Mouse (Mus musculus) thymus, adult 2 months (tissue): ENCODE measurements around the gene Pold3. TPM values are rescaled to one million over a fixed set of nuclear protein-coding genes. Genes with fewer than 3 reads are reported as not detected.

ENCODE experiments used
- DNase-seq: peaks from one replicate; pipeline ENCODE4 v3.0.0; 2021
- H3K27ac ChIP-seq: fragments of 200-500 bp; 2 replicates; pipeline ENCODE4 v1.5.1; 2012; ENCODE audit warnings: low read length, control low read depth; ENCODE audit not compliant: control insufficient read depth, insufficient read depth
- H3K27me3 ChIP-seq: fragments of 200-500 bp; 2 replicates; pipeline ENCODE4 v1.6.1; 2012; ENCODE audit warnings: mild to moderate bottlenecking, low read length, moderate library complexity, mixed read lengths; ENCODE audit not compliant: control insufficient read depth, insufficient read depth
- H3K36me3 ChIP-seq: fragments of 200-500 bp; 2 replicates; pipeline ENCODE4 v1.6.1; 2012; ENCODE audit warnings: mild to moderate bottlenecking, low read length, moderate library complexity; ENCODE audit not compliant: control insufficient read depth, insufficient read depth
- H3K4me1 ChIP-seq: fragments of 200-500 bp; replicated peaks from 2 replicates; pipeline ENCODE4 v1.6.1; 2012; ENCODE audit warnings: low read length; ENCODE audit not compliant: control insufficient read depth, insufficient read depth
- H3K4me3 ChIP-seq: fragments of 200-500 bp; 2 replicates; pipeline ENCODE4 v1.5.1; 2012; ENCODE audit warnings: mild to moderate bottlenecking, low read length, control low read depth, moderate library complexity; ENCODE audit not compliant: control insufficient read depth, insufficient read depth
- CTCF ChIP-seq: fragments of 200-500 bp; IDR thresholded peaks from 2 replicates; pipeline ENCODE4 v1.5.1; 2012; ENCODE audit warnings: mild to moderate bottlenecking, control low read depth, low read length, moderate library complexity, borderline replicate concordance; ENCODE audit not compliant: control insufficient read depth, poor library complexity, insufficient read depth; ENCODE audit errors: extremely low read depth
- POLR2A ChIP-seq: fragments of 200-500 bp; IDR thresholded peaks from 2 replicates; pipeline ENCODE4 v1.6.1; 2012; ENCODE audit warnings: mild to moderate bottlenecking, low read length, control low read depth, moderate library complexity; ENCODE audit not compliant: control insufficient read depth, poor library complexity, insufficient read depth; ENCODE audit errors: extremely low read depth
- WGBS: fragments of 180-500 bp; shearing (Covaris S2); methylation state at CpG from one replicate; pipeline ENCODE4 v1.1.7; 2018; 5-methylcytosine and 5-hydroxymethylcytosine counted together
- polyA plus RNA-seq: library from polyadenylated mRNA; depleted of rRNA; stranded (reverse); fragments of >200 nt; gene quantifications from 2 replicates; pipeline ENCODE4 v1.2.3, GENCODE M21; 2012

Pold3 gene
- polyA plus RNA-seq, 1 experiment: 21.4 TPM

GRCm38 (mm10) chr7:100100031-100100595 lies 21.3 kb downstream of the Pold3 start:
- WGBS: 98% methylated on average over 5 of the region's 5 CpGs
- DNase-seq: no peak
- no peak overlapping the region for H3K27ac ChIP-seq
- TF ChIP-seq CTCF (no peak), POLR2A (no peak)
- H3K36me3 ChIP-seq: peaks cover 68% of the 10 kb centered on the region
- no peak overlapping the region for H3K4me3 ChIP-seq
- no peaks in the 10 kb centered on the region for H3K27me3 ChIP-seq
- no peaks in the 10 kb centered on the region for H3K4me1 ChIP-seq

GRCm38 (mm10) chr7:100086891-100087290 lies 34.5 kb downstream of the Pold3 start:
- H3K4me1 ChIP-seq: no peaks in the 10 kb centered on the region
- H3K4me3 ChIP-seq: no peak overlapping the region
- no peak overlapping the region for H3K27ac ChIP-seq
- H3K27me3 ChIP-seq: no peaks in the 10 kb centered on the region
- no peak for DNase-seq
- H3K36me3 ChIP-seq: peaks cover 61% of the 10 kb centered on the region
- 97% methylated on average over 5 of the region's 5 CpGs for WGBS
- TF ChIP-seq POLR2A: no peak
- no peak for TF ChIP-seq CTCF

GRCm38 (mm10) chr7:100086159-100086755 lies 35.1 kb downstream of the Pold3 start:
- 98% methylated on average over 8 of the region's 8 CpGs for WGBS
- peaks cover 60% of the 10 kb centered on the region for H3K36me3 ChIP-seq
- TF ChIP-seq POLR2A (no peak), CTCF (no peak)
- no peak overlapping the region for H3K27ac ChIP-seq
- no peak for DNase-seq
- no peak overlapping the region for H3K4me3 ChIP-seq
- H3K27me3 ChIP-seq: no peaks in the 10 kb centered on the region
- no peaks in the 10 kb centered on the region for H3K4me1 ChIP-seq

GRCm38 (mm10) chr7:100083812-100084211 lies 37.6 kb downstream of the Pold3 start:
- H3K4me1 ChIP-seq: no peaks in the 10 kb centered on the region
- no peak for TF ChIP-seq POLR2A
- no peak for TF ChIP-seq CTCF
- H3K27ac ChIP-seq: no peak overlapping the region
- 96% methylated on average over 6 of the region's 6 CpGs for WGBS
- H3K27me3 ChIP-seq: no peaks in the 10 kb centered on the region
- peaks cover 52% of the 10 kb centered on the region for H3K36me3 ChIP-seq
- no peak overlapping the region for H3K4me3 ChIP-seq
- no peak for DNase-seq

- no peaks in the 10 kb centered on the region for H3K27me3 ChIP-seq
- H3K4me1 ChIP-seq: no peaks in the 10 kb centered on the region
- H3K27ac ChIP-seq: no peak overlapping the region
- H3K36me3 ChIP-seq: peaks cover 46% of the 10 kb centered on the region
- no peak for DNase-seq
- no peak overlapping the region for H3K4me3 ChIP-seq
- TF ChIP-seq POLR2A (no peak), CTCF (no peak)
- 97% methylated on average over 6 of the region's 6 CpGs for WGBS
These were observed 38.5 kb downstream of the Pold3 start for GRCm38 (mm10) chr7:100082836-100083235.

- TF ChIP-seq POLR2A: no peak
- no peak for TF ChIP-seq CTCF
- no peaks in the 10 kb centered on the region for H3K27me3 ChIP-seq
- H3K4me1 ChIP-seq: no peaks in the 10 kb centered on the region
- peaks cover 23% of the 10 kb centered on the region for H3K36me3 ChIP-seq
- no peak overlapping the region for H3K4me3 ChIP-seq
- WGBS: 92% methylated on average over 12 of the region's 12 CpGs
- H3K27ac ChIP-seq: no peak overlapping the region
- no peak for DNase-seq
These were observed 41.1 kb downstream of the Pold3 start for GRCm38 (mm10) chr7:100080087-100080781.

GRCm38 (mm10) chr7:100077071-100077470 lies 44.3 kb downstream of the Pold3 start:
- DNase-seq: no peak
- WGBS: 95% methylated on average over 4 of the region's 4 CpGs
- Histone ChIP-seq H3K4me1 (no peaks in the 10 kb centered on the region), H3K4me3 (no peak overlapping the region), H3K27ac (no peak overlapping the region), H3K36me3 (peaks cover 7% of the 10 kb centered on the region; the same call in 1 of the 2 replicates), H3K27me3 (no peaks in the 10 kb centered on the region)
- TF ChIP-seq POLR2A (no peak), CTCF (no peak)
